Mouse (Mus musculus): ENCODE data around the gene Bicdl1. TPM values are rescaled to one million over a fixed set of nuclear protein-coding genes. Genes with fewer than 3 reads are reported as not detected.

The Bicdl1 gene
- polyA plus RNA-seq, 1 experiment from 2014 or later = 13.9 TPM

DNA sequence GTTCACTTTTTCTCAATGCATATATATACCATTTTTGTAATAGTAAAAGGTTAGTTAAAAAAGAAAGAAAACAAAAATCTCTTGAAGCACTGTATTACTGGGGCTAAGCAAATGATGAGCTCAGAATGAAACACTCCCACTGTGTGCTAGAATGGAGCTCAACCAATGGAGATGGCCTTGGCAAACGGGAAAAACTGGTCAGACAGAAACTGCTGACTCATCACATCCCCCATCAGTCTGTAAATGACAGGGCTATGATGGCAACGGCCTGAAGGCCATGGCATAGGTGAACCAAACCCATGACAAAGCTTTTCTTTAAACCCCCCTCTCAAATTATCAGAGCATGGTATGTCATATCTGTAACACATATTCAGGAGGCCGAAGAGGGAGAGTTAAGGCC is 29.4 kb downstream of the Bicdl1 start:
- no peak for ATAC-seq (ENCODE audit: insufficient read depth, low FRiP score, low TSS enrichment)
- no peaks in the 10 kb centered on the region for H3K36me3 ChIP-seq (ENCODE audit: control insufficient read depth, insufficient read depth, low read length)
- no peak for DNase-seq (ENCODE audit: low spot score)
- no peak overlapping the region for H3K9ac ChIP-seq (ENCODE audit: low read length)
- H3K27ac ChIP-seq (ENCODE audit: low read depth, low read length) = no peak overlapping the region
- H3K4me2 ChIP-seq (ENCODE audit: low read depth) = no peak overlapping the region
- H3K27me3 ChIP-seq (ENCODE audit: control insufficient read depth, insufficient read depth, low read length) = no peaks in the 10 kb centered on the region
- 70% methylated on average over 3 of the region's 3 CpGs for WGBS
- H3K4me1 ChIP-seq (ENCODE audit: control insufficient read depth, insufficient read depth, low read length) = peaks cover 2% of the 10 kb centered on the region; the same call in 1 of the 2 replicates
- H3K9me3 ChIP-seq (ENCODE audit: control insufficient read depth, low read length) = no peaks in the 10 kb centered on the region
- H3K4me3 ChIP-seq (ENCODE audit: low read depth, low read length) = no peak overlapping the region

DNA sequence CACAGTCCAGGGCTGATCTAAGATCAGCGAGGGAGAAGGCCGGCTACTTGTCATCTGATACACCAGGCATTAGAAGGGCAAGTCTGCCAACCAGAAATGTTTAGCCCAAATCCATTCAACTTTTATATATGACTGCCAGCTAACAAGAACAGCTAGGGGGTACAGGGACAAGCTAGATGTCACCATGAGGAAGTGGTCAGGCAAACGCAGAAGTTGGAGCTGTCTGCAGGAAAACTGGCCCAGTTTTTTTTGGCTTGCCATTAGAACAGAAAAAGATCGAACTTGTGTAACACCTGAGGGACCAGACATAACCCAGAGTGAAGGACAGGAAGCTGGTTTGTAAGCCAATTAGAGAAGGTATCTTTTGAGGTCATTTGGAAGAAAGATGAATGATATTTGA is 30.2 kb downstream of the Bicdl1 start:
- WGBS = 85% methylated on average over 4 of the region's 4 CpGs
- no peaks in the 10 kb centered on the region for H3K9me3 ChIP-seq (ENCODE audit: control insufficient read depth, low read length)
- no peak for ATAC-seq (ENCODE audit: insufficient read depth, low FRiP score, low TSS enrichment)

DNA sequence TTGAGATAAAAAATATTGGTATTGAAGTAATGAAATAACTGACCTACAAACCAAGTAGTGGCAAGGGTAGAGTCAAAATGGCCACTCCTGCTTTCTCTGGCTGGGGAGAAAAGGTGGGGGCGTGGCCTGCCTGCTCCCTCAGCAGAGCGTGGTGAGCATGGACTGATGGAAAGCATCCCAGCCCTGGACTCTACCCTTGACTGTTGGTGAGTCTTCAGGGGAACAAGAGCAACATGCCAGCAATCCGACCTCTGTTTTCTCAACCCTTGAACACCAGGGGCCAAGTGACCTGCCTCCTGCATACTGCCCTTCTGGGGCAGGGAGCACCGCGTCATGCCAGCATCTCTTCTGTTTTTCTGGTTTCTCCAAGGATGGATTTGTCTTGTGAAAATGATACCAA is 34.6 kb downstream of the Bicdl1 start:
- 62% methylated on average over 5 of the region's 5 CpGs for WGBS
- Histone ChIP-seq H3K36me3 (ENCODE audit: control insufficient read depth, insufficient read depth, low read length) (no peaks in the 10 kb centered on the region), H3K27me3 (ENCODE audit: control insufficient read depth, insufficient read depth, low read length) (no peaks in the 10 kb centered on the region), H3K4me1 (ENCODE audit: control insufficient read depth, insufficient read depth, low read length) (no peaks in the 10 kb centered on the region), H3K9ac (ENCODE audit: low read length) (no peak overlapping the region), H3K27ac (ENCODE audit: low read depth, low read length) (no peak overlapping the region), H3K4me2 (ENCODE audit: low read depth) (no peak overlapping the region), H3K4me3 (ENCODE audit: low read depth, low read length) (no peak overlapping the region), H3K9me3 (ENCODE audit: control insufficient read depth, low read length) (no peaks in the 10 kb centered on the region)
- ATAC-seq (ENCODE audit: insufficient read depth, low FRiP score, low TSS enrichment) = no peak
- DNase-seq (ENCODE audit: low spot score) = no peak

More for the DNA sequence above, 30.2 kb downstream of the Bicdl1 start:
- no peak for DNase-seq (ENCODE audit: low spot score)
- no peak overlapping the region for H3K4me3 ChIP-seq (ENCODE audit: low read depth, low read length)
- no peak overlapping the region for H3K9ac ChIP-seq (ENCODE audit: low read length)
- no peak overlapping the region for H3K4me2 ChIP-seq (ENCODE audit: low read depth)
- peaks cover 2% of the 10 kb centered on the region; the same call in 1 of the 2 replicates for H3K4me1 ChIP-seq (ENCODE audit: control insufficient read depth, insufficient read depth, low read length)
- H3K27me3 ChIP-seq (ENCODE audit: control insufficient read depth, insufficient read depth, low read length) = no peaks in the 10 kb centered on the region
- H3K27ac ChIP-seq (ENCODE audit: low read depth, low read length) = no peak overlapping the region
- H3K36me3 ChIP-seq (ENCODE audit: control insufficient read depth, insufficient read depth, low read length) = no peaks in the 10 kb centered on the region

DNA sequence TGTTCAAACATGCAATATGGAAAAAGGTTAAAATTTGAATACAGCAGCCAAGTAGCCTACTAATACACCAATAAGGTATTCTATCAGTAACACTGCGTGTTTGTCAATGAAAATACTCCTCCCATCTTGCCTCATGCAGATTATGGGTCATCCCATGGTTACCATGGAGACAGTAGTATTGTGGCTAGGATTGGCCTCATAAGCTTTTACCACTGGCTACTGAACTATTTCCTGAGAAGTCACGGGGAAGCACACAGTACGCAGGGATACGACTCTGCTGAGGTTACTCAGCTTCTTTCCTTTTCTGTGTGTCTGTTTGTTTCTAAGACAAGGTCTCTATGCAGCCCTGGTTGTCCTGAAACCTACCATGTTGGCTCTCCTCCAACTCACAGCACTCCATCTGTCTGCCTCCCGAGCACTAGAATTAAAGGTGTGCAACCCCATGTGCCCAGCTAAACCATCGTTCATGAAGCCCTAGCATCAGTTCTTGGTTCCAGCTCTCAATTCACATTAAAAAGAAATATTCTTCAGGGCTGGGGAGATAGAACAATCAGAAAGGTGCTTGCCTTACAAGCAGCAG is 36.1 kb downstream of the Bicdl1 start:
- no peaks in the 10 kb centered on the region for H3K4me1 ChIP-seq (ENCODE audit: control insufficient read depth, insufficient read depth, low read length)
- 80% methylated on average over 6 of the region's 6 CpGs for WGBS

DNA sequence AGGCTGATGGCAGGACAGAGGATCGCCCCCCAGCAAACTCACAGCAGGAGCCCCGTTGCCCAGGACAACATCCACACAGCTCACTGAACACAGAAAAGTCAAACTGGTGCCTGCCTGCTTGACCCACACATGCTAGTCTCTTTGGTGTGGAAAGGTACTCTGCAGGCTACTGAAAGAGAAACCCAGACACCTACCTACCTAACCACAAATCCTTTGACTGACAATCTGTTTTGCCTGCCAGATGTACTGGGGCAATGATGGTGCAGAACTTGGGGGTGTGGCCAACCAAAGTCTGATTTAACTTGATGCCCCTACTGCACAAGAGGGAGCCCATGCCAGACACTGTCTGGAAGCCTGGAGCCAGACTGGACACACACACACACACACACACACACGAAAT is 38.1 kb downstream of the Bicdl1 start:
- no peak for ATAC-seq (ENCODE audit: insufficient read depth, low FRiP score, low TSS enrichment)
- H3K4me2 ChIP-seq (ENCODE audit: low read depth) = no peak overlapping the region
- no peaks in the 10 kb centered on the region for H3K27me3 ChIP-seq (ENCODE audit: control insufficient read depth, insufficient read depth, low read length)
- H3K4me1 ChIP-seq (ENCODE audit: control insufficient read depth, insufficient read depth, low read length) = no peaks in the 10 kb centered on the region
- no peak overlapping the region for H3K9ac ChIP-seq (ENCODE audit: low read length)
- no peak overlapping the region for H3K27ac ChIP-seq (ENCODE audit: low read depth, low read length)
- 62% methylated on average over 3 of the region's 3 CpGs for WGBS
- H3K4me3 ChIP-seq (ENCODE audit: low read depth, low read length) = no peak overlapping the region
- no peaks in the 10 kb centered on the region for H3K9me3 ChIP-seq (ENCODE audit: control insufficient read depth, low read length)
- no peak for DNase-seq (ENCODE audit: low spot score)
- H3K36me3 ChIP-seq (ENCODE audit: control insufficient read depth, insufficient read depth, low read length) = no peaks in the 10 kb centered on the region

More for the DNA sequence above, 36.1 kb downstream of the Bicdl1 start:
- Histone ChIP-seq H3K27me3 (ENCODE audit: control insufficient read depth, insufficient read depth, low read length) (no peaks in the 10 kb centered on the region), H3K9ac (ENCODE audit: low read length) (no peak overlapping the region), H3K4me3 (ENCODE audit: low read depth, low read length) (no peak overlapping the region), H3K36me3 (ENCODE audit: control insufficient read depth, insufficient read depth, low read length) (no peaks in the 10 kb centered on the region), H3K4me2 (ENCODE audit: low read depth) (no peak overlapping the region), H3K9me3 (ENCODE audit: control insufficient read depth, low read length) (no peaks in the 10 kb centered on the region), H3K27ac (ENCODE audit: low read depth, low read length) (no peak overlapping the region)
- ATAC-seq (ENCODE audit: insufficient read depth, low FRiP score, low TSS enrichment) (no peak), DNase-seq (ENCODE audit: low spot score) (no peak)

DNA sequence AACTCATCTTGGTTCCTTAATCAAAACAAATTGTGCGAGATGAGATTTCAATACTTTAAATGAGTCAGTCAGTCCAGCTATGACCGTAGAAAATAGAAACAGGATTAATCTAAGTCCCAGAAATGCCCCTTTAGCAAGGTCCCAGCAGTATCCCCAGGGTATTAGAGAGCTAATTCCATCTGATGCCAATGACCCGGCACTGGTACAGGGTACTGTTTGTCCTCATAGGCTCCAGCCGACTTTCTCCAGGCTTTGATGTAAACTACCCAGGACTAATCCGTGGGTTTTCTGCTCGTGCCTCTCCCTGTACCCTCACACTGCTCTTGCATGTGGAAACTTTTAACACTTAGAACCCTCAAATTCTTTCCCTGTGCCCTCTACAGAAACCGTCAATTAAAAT is 44.7 kb downstream of the Bicdl1 start:
- Histone ChIP-seq H3K4me1 (ENCODE audit: control insufficient read depth, insufficient read depth, low read length) (no peaks in the 10 kb centered on the region), H3K27me3 (ENCODE audit: control insufficient read depth, insufficient read depth, low read length) (no peaks in the 10 kb centered on the region), H3K4me3 (ENCODE audit: low read depth, low read length) (no peak overlapping the region), H3K4me2 (ENCODE audit: low read depth) (no peak overlapping the region), H3K36me3 (ENCODE audit: control insufficient read depth, insufficient read depth, low read length) (no peaks in the 10 kb centered on the region), H3K27ac (ENCODE audit: low read depth, low read length) (no peak overlapping the region), H3K9me3 (ENCODE audit: control insufficient read depth, low read length) (no peaks in the 10 kb centered on the region), H3K9ac (ENCODE audit: low read length) (no peak overlapping the region)
- DNase-seq (ENCODE audit: low spot score) = no peak
- WGBS = 64% methylated on average over 7 of the region's 7 CpGs
- ATAC-seq (ENCODE audit: insufficient read depth, low FRiP score, low TSS enrichment) = no peak

DNA sequence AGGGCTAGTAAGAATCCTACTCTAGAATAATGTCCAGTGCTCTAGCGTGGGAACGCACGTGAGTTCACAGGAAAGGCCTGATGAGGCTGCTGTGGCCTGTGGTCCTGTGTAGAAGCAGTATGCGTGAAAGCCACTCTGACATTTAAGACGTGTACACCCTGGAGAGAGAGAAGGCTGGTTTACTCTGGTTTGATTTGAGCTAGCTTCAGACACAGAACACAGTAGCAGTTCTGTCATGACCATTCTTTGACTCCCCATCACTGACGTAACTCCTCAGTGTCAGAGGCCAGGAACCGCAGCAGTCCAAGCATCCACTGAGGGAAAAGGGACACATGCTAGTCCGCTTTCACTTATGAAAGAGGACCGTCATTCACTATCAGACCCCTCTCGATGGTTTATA is 46.3 kb downstream of the Bicdl1 start:
- no peak for ATAC-seq (ENCODE audit: insufficient read depth, low FRiP score, low TSS enrichment)
- 88% methylated on average over 10 of the region's 10 CpGs for WGBS

DNA sequence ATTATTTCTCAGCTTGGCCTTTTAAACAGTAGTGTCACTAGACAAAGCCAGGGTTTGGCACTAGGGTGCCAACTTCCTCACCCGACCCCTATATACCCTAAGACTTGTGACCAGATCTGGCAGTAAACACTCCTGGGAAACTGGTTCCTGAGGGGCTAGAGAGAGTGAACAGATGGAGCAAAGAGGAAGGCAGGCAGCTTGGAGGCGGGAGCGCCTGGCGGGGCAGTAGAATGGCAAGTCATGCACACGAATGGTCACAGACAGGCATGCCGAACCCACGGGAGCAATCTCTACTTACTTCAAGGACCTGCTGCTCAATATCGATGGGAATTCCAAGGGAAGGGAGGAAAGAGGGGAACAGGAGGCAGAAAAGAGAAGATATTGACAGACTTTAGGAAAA is 59.6 kb downstream of the Bicdl1 start:
- Histone ChIP-seq H3K4me3 (ENCODE audit: low read depth, low read length) (no peak overlapping the region), H3K9ac (ENCODE audit: low read length) (no peak overlapping the region), H3K4me2 (ENCODE audit: low read depth) (no peak overlapping the region), H3K9me3 (ENCODE audit: control insufficient read depth, low read length) (no peaks in the 10 kb centered on the region), H3K4me1 (ENCODE audit: control insufficient read depth, insufficient read depth, low read length) (no peaks in the 10 kb centered on the region), H3K27ac (ENCODE audit: low read depth, low read length) (no peak overlapping the region), H3K36me3 (ENCODE audit: control insufficient read depth, insufficient read depth, low read length) (no peaks in the 10 kb centered on the region), H3K27me3 (ENCODE audit: control insufficient read depth, insufficient read depth, low read length) (no peaks in the 10 kb centered on the region)
- 57% methylated on average over 8 of the region's 8 CpGs for WGBS
- no peak for DNase-seq (ENCODE audit: low spot score)
- no peak for ATAC-seq (ENCODE audit: insufficient read depth, low FRiP score, low TSS enrichment)

More for the DNA sequence above, 46.3 kb downstream of the Bicdl1 start:
- no peak overlapping the region for H3K4me2 ChIP-seq (ENCODE audit: low read depth)
- H3K4me3 ChIP-seq (ENCODE audit: low read depth, low read length) = no peak overlapping the region
- no peak overlapping the region for H3K9ac ChIP-seq (ENCODE audit: low read length)
- H3K27me3 ChIP-seq (ENCODE audit: control insufficient read depth, insufficient read depth, low read length) = no peaks in the 10 kb centered on the region
- no peaks in the 10 kb centered on the region for H3K9me3 ChIP-seq (ENCODE audit: control insufficient read depth, low read length)
- H3K4me1 ChIP-seq (ENCODE audit: control insufficient read depth, insufficient read depth, low read length) = no peaks in the 10 kb centered on the region
- no peaks in the 10 kb centered on the region for H3K36me3 ChIP-seq (ENCODE audit: control insufficient read depth, insufficient read depth, low read length)
- DNase-seq (ENCODE audit: low spot score) = no peak
- no peak overlapping the region for H3K27ac ChIP-seq (ENCODE audit: low read depth, low read length)

DNA sequence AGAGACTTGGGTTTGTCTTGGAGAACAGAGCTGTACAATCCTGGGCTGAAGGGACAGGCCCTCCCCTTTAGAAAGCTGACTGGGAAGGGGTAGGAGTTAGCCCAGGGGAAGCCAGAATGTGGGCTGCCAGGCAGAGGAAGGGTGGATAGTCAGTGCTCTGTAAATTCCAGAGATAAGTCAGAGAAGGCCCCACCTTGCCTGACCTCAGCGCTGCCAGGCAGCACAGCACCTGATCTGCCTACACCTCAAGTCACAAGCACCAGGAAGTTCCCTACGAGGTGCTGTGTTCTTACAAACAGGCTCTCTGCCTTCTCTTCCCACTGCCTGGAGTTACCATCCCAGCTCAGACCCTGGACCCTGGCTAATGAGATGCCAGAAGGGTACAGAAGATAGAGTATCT is 61.0 kb downstream of the Bicdl1 start:
- WGBS = 79% methylated on average over 2 of the region's 2 CpGs
- no peak for ATAC-seq (ENCODE audit: insufficient read depth, low FRiP score, low TSS enrichment)
- Histone ChIP-seq H3K4me2 (ENCODE audit: low read depth) (no peak overlapping the region), H3K4me3 (ENCODE audit: low read depth, low read length) (no peak overlapping the region), H3K9ac (ENCODE audit: low read length) (no peak overlapping the region), H3K27me3 (ENCODE audit: control insufficient read depth, insufficient read depth, low read length) (no peaks in the 10 kb centered on the region), H3K9me3 (ENCODE audit: control insufficient read depth, low read length) (no peaks in the 10 kb centered on the region), H3K27ac (ENCODE audit: low read depth, low read length) (no peak overlapping the region), H3K36me3 (ENCODE audit: control insufficient read depth, insufficient read depth, low read length) (no peaks in the 10 kb centered on the region), H3K4me1 (ENCODE audit: control insufficient read depth, insufficient read depth, low read length) (no peaks in the 10 kb centered on the region)
- no peak for DNase-seq (ENCODE audit: low spot score)
